Mouse (Mus musculus) cerebellum, adult 2 months (tissue): ENCODE measurements around the gene Iba57.

Experiments
- CTCF ChIP-seq: fragments of 200-500 bp; IDR thresholded peaks from 2 replicates; pipeline ENCODE4 v1.5.1; 2011; ENCODE audit warnings: low read depth, mild to moderate bottlenecking, control low read depth, low read length, moderate library complexity, borderline replicate concordance; ENCODE audit not compliant: insufficient read depth
- POLR2A ChIP-seq: fragments of 200-500 bp; IDR thresholded peaks from 2 replicates; pipeline ENCODE4 v1.6.1; 2011; ENCODE audit warnings: low read length, control low read depth, borderline replicate concordance; ENCODE audit not compliant: insufficient read depth

- TF ChIP-seq POLR2A (no peak), CTCF (no peak)
Measured at GRCm38 (mm10) chr11:59182864-59183331, 19.4 kb upstream of the Iba57 start, which contains the start of gene Gjc2.
